Mouse (Mus musculus) hindbrain, embryonic 12.5 days (tissue): ENCODE measurements around the gene Aldh9a1. TPM values are rescaled to one million over a fixed set of nuclear protein-coding genes. Genes with fewer than 3 reads are reported as not detected.
"Not testable (repeated sequence)": the region's sequence is repeated elsewhere in the genome, so short reads cannot be mapped to it uniquely, and the experiment has no call there.

Experiments
- ATAC-seq: fragments of 200-750 bp; cut with Nextera tagmentation; 2 replicates; pipeline ENCODE4 v1.8.0; 2017; ENCODE audit warnings: moderate TSS enrichment; ENCODE audit not compliant: low FRiP score
- H3K27ac ChIP-seq: fragments of 300-500 bp; sonication (generic); 2 replicates; pipeline ENCODE4 v1.5.1; 2016; ENCODE audit warnings: mild to moderate bottlenecking
- H3K27me3 ChIP-seq: fragments of 300-500 bp; sonication (generic); 2 replicates; pipeline ENCODE4 v1.6.1; 2016; ENCODE audit warnings: mild to moderate bottlenecking
- H3K36me3 ChIP-seq: fragments of 300-500 bp; sonication (generic); 2 replicates; pipeline ENCODE4 v1.6.1; 2016; ENCODE audit warnings: mild to moderate bottlenecking
- H3K4me1 ChIP-seq: fragments of 300-500 bp; sonication (generic); 2 replicates; pipeline ENCODE4 v1.6.1; 2016
- H3K4me2 ChIP-seq: fragments of 300-500 bp; sonication (generic); replicated peaks from 2 replicates; pipeline ENCODE4 v1.6.1; 2016; ENCODE audit warnings: mild to moderate bottlenecking
- H3K4me3 ChIP-seq: fragments of 300-500 bp; sonication (generic); 2 replicates; pipeline ENCODE4 v1.5.1; 2016; ENCODE audit warnings: mild to moderate bottlenecking
- H3K9ac ChIP-seq: fragments of 300-500 bp; sonication (generic); 2 replicates; pipeline ENCODE4 v1.6.1; 2016; ENCODE audit warnings: mild to moderate bottlenecking, moderate library complexity
- H3K9me3 ChIP-seq: fragments of 300-500 bp; sonication (generic); replicated peaks from 2 replicates; pipeline ENCODE4 v1.6.1; 2016; ENCODE audit warnings: mild to moderate bottlenecking
- WGBS: fragments of 180-500 bp; shearing (Covaris S2); methylation state at CpG from one replicate; pipeline ENCODE4 v1.1.7; 2016; 5-methylcytosine and 5-hydroxymethylcytosine counted together
- polyA plus RNA-seq: library from polyadenylated mRNA; unstranded; fragments of >200 nt; fragmentation: Nextera tagmentation; extraction: Ambion mirVana; gene quantifications from 2 replicates; pipeline ENCODE4 v1.2.1, GENCODE M21; 2016

Gene Aldh9a1
- polyA plus RNA-seq, 1 experiment from 2014 or later: 39.3 TPM

GRCm38 (mm10) chr1:167336398-167336797 lies 13.4 kb upstream of the Aldh9a1 start:
- no peak for ATAC-seq
- 91% methylated on average over 3 of the region's 3 CpGs for whole genome bisulfite sequencing

GRCm38 (mm10) chr1:167337463-167338095 lies 12.2 kb upstream of the Aldh9a1 start:
- H3K9ac ChIP-seq: no peak overlapping the region
- no peak overlapping the region for H3K27ac ChIP-seq
- 0 out of 2 replicates have a peak, but pooled peaks cover 6% of the 10 kb centered on the region for H3K4me1 ChIP-seq
- 17% methylated on average over 12 of the region's 12 CpGs for WGBS
- no peak overlapping the region for H3K4me3 ChIP-seq
- H3K36me3 ChIP-seq: peaks cover 3% of the 10 kb centered on the region
- peaks cover 9% of the 10 kb centered on the region for H3K27me3 ChIP-seq
- no peak overlapping the region for H3K4me2 ChIP-seq
- ATAC-seq: no peak
- no peaks in the 10 kb centered on the region for H3K9me3 ChIP-seq

More at GRCm38 (mm10) chr1:167336398-167336797, 13.4 kb upstream of the Aldh9a1 start:
- no peak overlapping the region for H3K27ac ChIP-seq
- H3K9me3 ChIP-seq: no peaks in the 10 kb centered on the region
- H3K27me3 ChIP-seq: peaks cover 5% of the 10 kb centered on the region
- H3K36me3 ChIP-seq: peaks cover 13% of the 10 kb centered on the region
- H3K9ac ChIP-seq: no peak overlapping the region
- no peak overlapping the region for H3K4me3 ChIP-seq
- 0 out of 2 replicates have a peak, but pooled peaks cover 6% of the 10 kb centered on the region for H3K4me1 ChIP-seq
- H3K4me2 ChIP-seq: no peak overlapping the region

GRCm38 (mm10) chr1:167339177-167339781 lies 10.5 kb upstream of the Aldh9a1 start:
- no peak for ATAC-seq
- H3K36me3 ChIP-seq: no peaks in the 10 kb centered on the region
- H3K9me3 ChIP-seq: no peaks in the 10 kb centered on the region
- peaks cover 9% of the 10 kb centered on the region for H3K27me3 ChIP-seq
- 0 out of 2 replicates have a peak, but pooled peaks cover 6% of the 10 kb centered on the region for H3K4me1 ChIP-seq
- H3K4me2 ChIP-seq: no peak overlapping the region
- no peak overlapping the region for H3K9ac ChIP-seq
- no peak overlapping the region for H3K27ac ChIP-seq
- WGBS: 80% methylated on average over 7 of the region's 9 CpGs
- H3K4me3 ChIP-seq: no peak overlapping the region

DNA sequence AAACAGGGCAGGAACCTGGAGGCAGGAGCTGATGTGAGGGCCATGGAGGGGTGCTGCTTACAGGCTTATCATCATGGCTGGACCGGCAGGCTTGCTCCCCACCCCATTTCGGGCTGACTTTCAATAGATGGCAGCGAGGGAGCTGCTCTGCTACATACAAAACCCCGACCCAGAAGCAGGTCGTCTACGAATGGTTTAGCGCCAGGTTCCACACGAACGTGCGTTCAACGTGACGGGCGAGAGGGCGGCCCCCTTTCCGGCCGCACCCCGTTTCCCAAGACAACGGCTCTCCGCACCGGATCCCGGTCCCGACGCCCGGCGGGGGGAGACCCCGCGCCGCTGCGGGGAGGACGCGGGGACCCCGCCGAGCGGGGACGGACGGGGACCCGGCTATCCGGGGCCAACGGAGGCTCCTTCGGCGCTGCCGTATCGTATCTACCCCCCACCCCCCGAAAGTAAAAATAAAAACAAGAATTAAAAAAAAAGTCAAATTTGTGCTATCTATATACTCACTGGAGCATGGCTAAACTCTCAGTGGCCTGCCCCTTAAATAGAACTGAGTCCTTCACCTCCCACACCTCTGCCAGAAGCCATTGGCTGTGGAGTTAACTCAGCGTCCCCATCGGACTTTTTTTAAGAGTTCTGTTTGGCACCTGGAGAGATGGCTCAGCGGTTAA lies 9.5 kb upstream of the Aldh9a1 start:
- Histone ChIP-seq H3K4me1 (0 out of 2 replicates have a peak, but pooled peaks cover 6% of the 10 kb centered on the region), H3K9ac (peak overlapping the region; percentile 60), H3K4me2 (peak overlapping the region; percentile 80), H3K36me3 (no peaks in the 10 kb centered on the region), H3K9me3 (no peaks in the 10 kb centered on the region), H3K27ac (no peak overlapping the region), H3K27me3 (peaks cover 9% of the 10 kb centered on the region), H3K4me3 (peak overlapping the region; percentile 43)
- WGBS: 4% methylated on average over 47 of the region's 47 CpGs
- peak; percentile 65; the same call in 1 of the 2 replicates for ATAC-seq

GRCm38 (mm10) chr1:167340910-167341528 lies 8.8 kb upstream of the Aldh9a1 start:
- Histone ChIP-seq H3K36me3 (no peaks in the 10 kb centered on the region), H3K9ac (no peak overlapping the region), H3K27ac (no peak overlapping the region), H3K4me2 (no peak overlapping the region), H3K27me3 (peaks cover 9% of the 10 kb centered on the region), H3K4me3 (no peak overlapping the region), H3K4me1 (0 out of 2 replicates have a peak, but pooled peaks cover 6% of the 10 kb centered on the region), H3K9me3 (no peaks in the 10 kb centered on the region)
- WGBS: 89% methylated on average over 3 of the region's 3 CpGs
- no peak for ATAC-seq

DNA sequence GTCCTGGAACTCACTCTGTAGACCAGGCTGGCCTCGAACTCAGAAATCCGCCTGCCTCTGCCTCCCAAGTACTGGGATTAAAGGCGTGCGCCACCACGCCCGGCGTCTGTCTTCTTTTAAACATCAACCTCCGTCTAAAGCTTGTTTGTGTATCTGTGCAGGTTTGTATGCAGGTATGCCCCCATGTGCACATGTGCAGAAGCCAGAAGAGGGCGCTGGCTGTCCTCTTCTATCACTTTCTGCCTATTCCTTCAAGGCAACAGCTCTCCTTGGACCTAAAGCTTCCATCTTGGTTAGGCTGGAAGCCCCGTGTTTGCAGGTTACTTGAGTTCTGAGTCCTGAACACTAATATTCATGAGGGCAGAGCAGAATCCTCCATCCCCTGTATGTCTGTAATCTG lies 7.0 kb upstream of the Aldh9a1 start:
- Histone ChIP-seq H3K4me2 (no peak overlapping the region), H3K9me3 (no peaks in the 10 kb centered on the region), H3K36me3 (no peaks in the 10 kb centered on the region), H3K27me3 (peaks cover 9% of the 10 kb centered on the region), H3K4me3 (no peak overlapping the region), H3K9ac (no peak overlapping the region), H3K4me1 (0 out of 2 replicates have a peak, but pooled peaks cover 6% of the 10 kb centered on the region), H3K27ac (no peak overlapping the region)
- 88% methylated on average over 10 of the region's 10 CpGs for WGBS
- no peak for ATAC-seq

GRCm38 (mm10) chr1:167345994-167346520 lies 3.7 kb upstream of the Aldh9a1 start:
- 89% methylated on average over 10 of the region's 10 CpGs for WGBS

GRCm38 (mm10) chr1:167349206-167349605 lies 585 bp upstream of the Aldh9a1 start:
- not testable (repeated sequence) for H3K4me3 ChIP-seq, H3K9me3 ChIP-seq, H3K36me3 ChIP-seq, H3K9ac ChIP-seq, H3K27me3 ChIP-seq, H3K4me2 ChIP-seq, H3K27ac ChIP-seq, ATAC-seq, H3K4me1 ChIP-seq
- WGBS: 70% methylated on average over 3 of the region's 3 CpGs

More at GRCm38 (mm10) chr1:167345994-167346520, 3.7 kb upstream of the Aldh9a1 start:
- H3K27ac ChIP-seq, H3K9ac ChIP-seq, H3K27me3 ChIP-seq, H3K4me2 ChIP-seq, H3K4me3 ChIP-seq, ATAC-seq, H3K9me3 ChIP-seq, H3K36me3 ChIP-seq, H3K4me1 ChIP-seq: not testable (repeated sequence)

- Histone ChIP-seq H3K9ac (peak overlapping the region; percentile 63), H3K4me3 (peak overlapping the region; percentile 71), H3K4me1 (0 out of 2 replicates have a peak, but pooled peaks cover 3% of the 10 kb centered on the region), H3K4me2 (peak overlapping the region; percentile 80), H3K27me3 (no peaks in the 10 kb centered on the region), H3K36me3 (peaks cover 12% of the 10 kb centered on the region; the same call in 1 of the 2 replicates), H3K27ac (peak overlapping the region; percentile 77; the same call in 1 of the 2 replicates), H3K9me3 (no peaks in the 10 kb centered on the region)
- 32% methylated on average over 13 of the region's 13 CpGs for WGBS
- no peak for ATAC-seq
These were observed 1.0 kb downstream of the Aldh9a1 start for GRCm38 (mm10) chr1:167350597-167351415.

GRCm38 (mm10) chr1:167352403-167352802 lies 2.6 kb downstream of the Aldh9a1 start:
- no peaks in the 10 kb centered on the region for H3K9me3 ChIP-seq
- H3K9ac ChIP-seq: no peak overlapping the region
- no peak overlapping the region for H3K27ac ChIP-seq
- H3K4me1 ChIP-seq: 0 out of 2 replicates have a peak, but pooled peaks cover 3% of the 10 kb centered on the region
- no peaks in the 10 kb centered on the region for H3K27me3 ChIP-seq
- no peak overlapping the region for H3K4me3 ChIP-seq
- H3K4me2 ChIP-seq: no peak overlapping the region
- peaks cover 16% of the 10 kb centered on the region; the same call in 1 of the 2 replicates for H3K36me3 ChIP-seq
- WGBS: 95% methylated on average over 14 of the region's 14 CpGs
- no peak for ATAC-seq

DNA sequence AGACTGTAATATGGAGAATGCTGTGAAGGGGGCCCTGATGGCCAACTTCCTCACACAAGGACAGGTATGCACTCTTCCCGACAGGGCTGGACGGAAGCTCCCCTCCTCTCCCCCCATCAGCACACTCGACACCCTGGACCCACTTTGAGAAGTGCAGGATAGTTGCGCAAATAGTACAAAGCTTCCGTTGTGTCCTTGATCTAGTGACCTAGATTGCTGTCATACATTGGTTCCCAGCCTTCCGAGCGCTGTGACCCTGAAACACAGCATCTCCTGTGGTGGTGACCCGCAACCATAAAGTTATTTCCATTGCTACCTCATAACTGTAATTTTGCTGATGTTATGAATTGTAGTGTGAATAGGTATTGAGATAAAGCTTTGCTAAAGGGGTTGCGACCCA lies 7.6 kb downstream of the Aldh9a1 start:
- H3K36me3 ChIP-seq: peaks cover 30% of the 10 kb centered on the region; the same call in 1 of the 2 replicates
- WGBS: 90% methylated on average over 9 of the region's 9 CpGs
- no peak for ATAC-seq

More for the DNA sequence above, 7.6 kb downstream of the Aldh9a1 start:
- Histone ChIP-seq H3K27ac (no peak overlapping the region), H3K4me3 (no peak overlapping the region), H3K27me3 (no peaks in the 10 kb centered on the region), H3K4me2 (no peak overlapping the region), H3K9me3 (no peaks in the 10 kb centered on the region), H3K9ac (no peak overlapping the region), H3K4me1 (no peaks in the 10 kb centered on the region)
